Mouse (Mus musculus) heart, adult 11 months (tissue): ENCODE results near the gene Cdkn2c.

Experiments used
- DNase-seq: peaks from one replicate; pipeline ENCODE4 v3.0.0; 2022

Gene Cdkn2c

GRCm38 (mm10) chr4:109657021-109657850 is 9.8 kb downstream of the Cdkn2c start:
- peak; percentile 96 for DNase-seq

GRCm38 (mm10) chr4:109656301-109656700 is 10.7 kb downstream of the Cdkn2c start:
- DNase-seq: no peak

- no peak for DNase-seq
Observed at GRCm38 (mm10) chr4:109655738-109656137, 11.3 kb downstream of the Cdkn2c start.

- no peak for DNase-seq
Observed at GRCm38 (mm10) chr4:109654701-109655100, 12.3 kb downstream of the Cdkn2c start.

GRCm38 (mm10) chr4:109653251-109653650 is 13.7 kb downstream of the Cdkn2c start:
- no peak for DNase-seq

GRCm38 (mm10) chr4:109649331-109649730 is 17.7 kb downstream of the Cdkn2c start:
- DNase-seq: no peak

GRCm38 (mm10) chr4:109647281-109647680 is 19.7 kb downstream of the Cdkn2c start:
- no peak for DNase-seq

- no peak for DNase-seq
Observed at GRCm38 (mm10) chr4:109641451-109641850, 25.5 kb downstream of the Cdkn2c start.

GRCm38 (mm10) chr4:109640141-109640540 is 26.8 kb downstream of the Cdkn2c start:
- DNase-seq: no peak

- DNase-seq: peak; percentile 70
Observed at GRCm38 (mm10) chr4:109639356-109639755, 27.6 kb downstream of the Cdkn2c start.

GRCm38 (mm10) chr4:109634971-109635370 is 32.0 kb downstream of the Cdkn2c start:
- no peak for DNase-seq

- peak; percentile 68 for DNase-seq
Observed at GRCm38 (mm10) chr4:109631029-109631428, 36.0 kb downstream of the Cdkn2c start.

- DNase-seq: no peak
Observed at GRCm38 (mm10) chr4:109630215-109630614, 36.8 kb downstream of the Cdkn2c start.

- no peak for DNase-seq
Observed at GRCm38 (mm10) chr4:109612596-109612995, 54.4 kb downstream of the Cdkn2c start.
